Mouse (Mus musculus) spleen, postnatal 14 days (tissue): ENCODE results near the gene Rnasek.

Experiments used
- DNase-seq, 2 experiments: peaks; one replicate each; pipeline ENCODE4 v3.0.0; 2021 to 2022; ENCODE audit warnings: low spot score in 2 of 2

Gene Rnasek

GRCm38 (mm10) chr11:70239541-70240279, at the start of gene Rnasek, which contains the start of gene Gm21988:
Gene Rnasek (minus strand): TSS chr11:70239842.
Gene Gm21988 (minus strand): TSS chr11:70239830.
- DNase-seq = peak; percentile 57 to 66

- DNase-seq = no peak
These were observed 49.6 kb upstream of the Rnasek start for GRCm38 (mm10) chr11:70289236-70289635.

GRCm38 (mm10) chr11:70288102-70288501, 48.5 kb upstream of the Rnasek start:
- no peak for DNase-seq

GRCm38 (mm10) chr11:70285686-70286085, 46.0 kb upstream of the Rnasek start:
- DNase-seq = no peak

- no peak for DNase-seq
These were observed 45.1 kb upstream of the Rnasek start for GRCm38 (mm10) chr11:70284757-70285156.

GRCm38 (mm10) chr11:70283666-70284065, 44.0 kb upstream of the Rnasek start:
- no peak for DNase-seq

- no peak for DNase-seq
These were observed 40.8 kb upstream of the Rnasek start for GRCm38 (mm10) chr11:70280441-70280840.

- no peak for DNase-seq
These were observed 39.3 kb upstream of the Rnasek start for GRCm38 (mm10) chr11:70278961-70279360.

- no peak for DNase-seq
These were observed 32.0 kb upstream of the Rnasek start for GRCm38 (mm10) chr11:70271641-70272040.

- DNase-seq = no peak
These were observed 26.8 kb upstream of the Rnasek start for GRCm38 (mm10) chr11:70266405-70266804.

- no peak for DNase-seq
These were observed 26.2 kb upstream of the Rnasek start for GRCm38 (mm10) chr11:70265819-70266218.

GRCm38 (mm10) chr11:70265252-70265651, 25.6 kb upstream of the Rnasek start:
- no peak for DNase-seq

- no peak for DNase-seq
These were observed 19.4 kb upstream of the Rnasek start for GRCm38 (mm10) chr11:70259035-70259434.

- no peak for DNase-seq
These were observed 15.4 kb upstream of the Rnasek start, which contains the start of gene Alox12 for GRCm38 (mm10) chr11:70254931-70255531. Gene Alox12 (minus strand): TSS chr11:70255353.

GRCm38 (mm10) chr11:70254337-70254736, 14.7 kb upstream of the Rnasek start:
- DNase-seq = no peak

GRCm38 (mm10) chr11:70251853-70252252, 12.2 kb upstream of the Rnasek start:
- DNase-seq = no peak

- DNase-seq = no peak
These were observed 10.5 kb upstream of the Rnasek start for GRCm38 (mm10) chr11:70250150-70250549.

GRCm38 (mm10) chr11:70247136-70247845, 7.6 kb upstream of the Rnasek start:
- peak in 1 of 2 experiments; percentile 69 for DNase-seq

GRCm38 (mm10) chr11:70242591-70242990, 2.9 kb upstream of the Rnasek start:
- DNase-seq = no peak

- DNase-seq = no peak
These were observed 826 bp downstream of the Rnasek start for GRCm38 (mm10) chr11:70238591-70239440.

- peak; percentile 96 to 98 for DNase-seq
These were observed 2.0 kb downstream of the Rnasek start, which contains the start of gene 0610010K14Rik for GRCm38 (mm10) chr11:70237457-70238167. Gene 0610010K14Rik (minus strand): TSS chr11:70237914.
